Mouse (Mus musculus): ENCODE data around the gene Proser1. TPM values are rescaled to one million over a fixed set of nuclear protein-coding genes. Genes with fewer than 3 reads are reported as not detected.

Proser1 gene
- polyA plus RNA-seq, 1 experiment from 2014 or later = 14.8 TPM

DNA sequence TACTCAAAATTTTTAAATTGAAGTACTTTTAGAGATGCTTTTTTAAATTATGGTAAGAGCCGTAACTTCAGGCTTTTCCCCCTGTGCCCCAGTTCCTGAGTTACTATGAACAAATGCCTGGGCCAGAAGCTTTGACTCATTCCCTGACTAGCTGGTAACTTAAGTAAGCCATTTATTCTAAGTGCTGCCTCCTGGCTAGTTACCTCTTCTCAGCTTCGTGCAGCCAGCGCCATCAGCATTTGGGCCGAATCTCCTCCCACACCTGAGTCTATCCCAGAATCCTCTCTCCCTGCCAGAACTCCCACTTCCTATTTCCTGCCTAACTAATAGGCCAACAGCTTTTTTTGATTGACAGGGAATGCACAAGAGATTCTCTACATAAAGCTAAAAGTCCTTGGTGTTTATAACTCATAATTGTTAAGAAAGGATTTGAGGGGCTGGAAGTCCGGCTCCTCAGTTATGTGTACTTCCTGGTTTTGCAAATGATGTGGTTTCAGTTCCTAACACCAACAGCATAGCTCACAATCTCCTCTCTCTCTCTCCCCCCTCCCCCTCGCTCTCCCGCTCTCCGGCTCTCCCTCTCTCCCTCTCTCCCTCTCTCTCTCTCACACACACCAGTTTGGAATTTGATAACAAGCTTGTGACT, 20.1 kb downstream of the Proser1 start:
- Histone ChIP-seq H3K4me3 (replicated peaks; ENCODE audit: low read depth, low read length) (no peak overlapping the region), H3K36me3 (ENCODE audit: insufficient read depth, low read length) (peaks cover 19% of the 10 kb centered on the region), H3K27me3 (ENCODE audit: insufficient read depth, low read length) (no peaks in the 10 kb centered on the region), H3K4me1 (replicated peaks; ENCODE audit: insufficient read depth, low read length) (peaks cover 5% of the 10 kb centered on the region; the same call in 1 of the 2 replicates), H3K27ac (no peak overlapping the region), H3K4me2 (ENCODE audit: low read length) (no peak overlapping the region), H3K9me3 (replicated peaks; ENCODE audit: low read length) (no peaks in the 10 kb centered on the region), H3K9ac (ENCODE audit: low read depth, low read length) (no peak overlapping the region)
- 83% methylated on average over 8 of the region's 8 CpGs for WGBS
- no peak for TF ChIP-seq CTCF (IDR thresholded peaks at IDR 0.05; ENCODE audit: low read depth)
- no peak for ATAC-seq (replicated peaks; ENCODE audit: low FRiP score, low read depth)
- no peak for DNase-seq (ENCODE audit: low spot score)

DNA sequence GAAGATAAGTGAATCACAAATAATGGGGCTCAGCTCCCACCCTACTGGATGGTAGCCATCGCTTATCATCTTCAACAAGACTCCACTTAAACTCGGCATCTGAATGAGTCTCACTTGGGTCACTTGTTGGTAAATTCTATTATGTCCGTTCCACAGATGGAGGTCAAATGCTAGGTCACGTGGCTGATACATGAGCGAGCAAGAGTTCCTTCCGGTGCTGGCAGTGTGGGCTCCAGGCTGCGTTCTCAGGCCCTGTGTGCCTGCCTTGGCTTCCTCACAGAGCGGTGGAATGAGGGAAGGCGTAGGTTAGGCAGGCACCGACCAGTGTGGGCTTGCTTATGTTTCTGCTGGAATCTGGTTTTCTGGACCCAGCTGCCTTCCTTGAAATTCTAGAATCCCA, 23.1 kb downstream of the Proser1 start:
- no peak for TF ChIP-seq CTCF (IDR thresholded peaks at IDR 0.05; ENCODE audit: low read depth)
- no peak overlapping the region for H3K4me3 ChIP-seq (replicated peaks; ENCODE audit: low read depth, low read length)
- no peak overlapping the region for H3K4me2 ChIP-seq (ENCODE audit: low read length)
- H3K27me3 ChIP-seq (ENCODE audit: insufficient read depth, low read length) = no peaks in the 10 kb centered on the region
- no peaks in the 10 kb centered on the region for H3K9me3 ChIP-seq (replicated peaks; ENCODE audit: low read length)
- DNase-seq (ENCODE audit: low spot score) (no peak), ATAC-seq (replicated peaks; ENCODE audit: low FRiP score, low read depth) (no peak)
- no peak overlapping the region for H3K9ac ChIP-seq (ENCODE audit: low read depth, low read length)
- 71% methylated on average over 10 of the region's 10 CpGs for WGBS
- H3K27ac ChIP-seq = no peak overlapping the region
- H3K4me1 ChIP-seq (replicated peaks; ENCODE audit: insufficient read depth, low read length) = peaks cover 5% of the 10 kb centered on the region; the same call in 1 of the 2 replicates
- H3K36me3 ChIP-seq (ENCODE audit: insufficient read depth, low read length) = peaks cover 3% of the 10 kb centered on the region; the same call in 1 of the 2 replicates

DNA sequence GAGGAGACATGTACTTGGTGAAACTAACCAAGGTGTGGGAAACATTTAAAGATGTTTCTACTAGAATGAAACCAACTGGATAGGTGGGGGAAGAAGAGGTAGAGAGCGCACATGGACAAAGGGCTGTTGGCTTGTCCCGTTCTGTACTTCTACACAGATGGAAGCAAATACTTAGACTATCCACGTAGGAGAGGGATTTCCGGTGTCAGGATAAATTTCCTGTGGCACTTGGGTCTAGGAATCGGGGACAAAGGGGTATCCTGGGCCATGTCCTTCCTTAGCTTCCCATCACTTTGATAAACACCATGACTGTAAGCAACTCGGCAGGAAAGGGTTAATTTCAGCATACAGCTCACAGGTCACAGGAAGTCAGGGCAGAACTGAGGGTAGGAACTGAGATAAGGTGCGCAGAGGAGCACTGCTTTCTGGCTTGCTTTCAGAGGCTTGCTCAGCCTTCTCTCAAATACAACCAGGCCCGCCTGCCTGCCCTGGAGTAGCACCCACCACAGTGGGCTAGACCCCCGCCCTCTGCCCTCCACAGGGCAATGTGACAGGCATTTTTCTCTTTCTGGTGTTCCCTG, 23.6 kb downstream of the Proser1 start:
- H3K27ac ChIP-seq = no peak overlapping the region
- no peak for ATAC-seq (replicated peaks; ENCODE audit: low FRiP score, low read depth)

DNA sequence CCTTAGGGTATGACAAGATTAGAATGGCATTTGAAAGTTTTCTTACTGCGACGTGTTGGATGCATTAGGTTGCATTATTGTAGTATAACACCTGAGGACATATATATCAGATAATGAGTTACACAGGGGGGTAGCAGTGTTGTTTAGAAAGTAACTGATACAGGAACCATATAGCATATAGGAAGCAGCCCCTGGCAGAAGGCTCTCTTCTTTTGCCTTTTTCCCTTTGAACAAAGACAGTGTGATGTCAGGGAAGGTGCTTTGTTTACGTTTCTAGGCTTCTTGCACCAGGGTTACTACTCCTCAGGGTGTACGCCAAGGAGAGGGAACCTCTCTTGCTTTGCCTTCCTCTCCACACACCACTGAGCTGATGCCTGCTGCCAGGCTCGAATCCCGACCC, 24.9 kb downstream of the Proser1 start, which contains the start of gene Stoml3:
Gene Stoml3, plus strand, starts transcription at position 301 of the 400 bp plus-strand sequence.
- Histone ChIP-seq H3K27ac (no peak within 1 kb of the TSS), H3K4me1 (replicated peaks; ENCODE audit: insufficient read depth, low read length) (peaks cover 5% of the 10 kb centered on the region; the same call in 1 of the 2 replicates), H3K27me3 (ENCODE audit: insufficient read depth, low read length) (no peaks in the 10 kb centered on the region), H3K4me2 (ENCODE audit: low read length) (no peak within 1 kb of the TSS), H3K9ac (ENCODE audit: low read depth, low read length) (no peak within 1 kb of the TSS), H3K36me3 (ENCODE audit: insufficient read depth, low read length) (no peaks in the 10 kb centered on the region), H3K4me3 (replicated peaks; ENCODE audit: low read depth, low read length) (no peak within 1 kb of the TSS), H3K9me3 (replicated peaks; ENCODE audit: low read length) (no peaks in the 10 kb centered on the region)
- TF ChIP-seq CTCF (IDR thresholded peaks at IDR 0.05; ENCODE audit: low read depth) = no peak
- 55% methylated on average over 6 of the region's 6 CpGs for WGBS
- ATAC-seq (replicated peaks; ENCODE audit: low FRiP score, low read depth) (no peak), DNase-seq (ENCODE audit: low spot score) (no peak)

More for the DNA sequence above, 23.6 kb downstream of the Proser1 start:
- Histone ChIP-seq H3K36me3 (ENCODE audit: insufficient read depth, low read length) (peaks cover 1% of the 10 kb centered on the region; the same call in 1 of the 2 replicates), H3K9ac (ENCODE audit: low read depth, low read length) (no peak overlapping the region), H3K9me3 (replicated peaks; ENCODE audit: low read length) (no peaks in the 10 kb centered on the region), H3K27me3 (ENCODE audit: insufficient read depth, low read length) (no peaks in the 10 kb centered on the region), H3K4me2 (ENCODE audit: low read length) (no peak overlapping the region), H3K4me1 (replicated peaks; ENCODE audit: insufficient read depth, low read length) (peaks cover 5% of the 10 kb centered on the region; the same call in 1 of the 2 replicates), H3K4me3 (replicated peaks; ENCODE audit: low read depth, low read length) (no peak overlapping the region)
- WGBS = 66% methylated on average over 9 of the region's 9 CpGs
- TF ChIP-seq CTCF (IDR thresholded peaks at IDR 0.05; ENCODE audit: low read depth) = no peak
- peak; percentile 28 for DNase-seq (ENCODE audit: low spot score)

DNA sequence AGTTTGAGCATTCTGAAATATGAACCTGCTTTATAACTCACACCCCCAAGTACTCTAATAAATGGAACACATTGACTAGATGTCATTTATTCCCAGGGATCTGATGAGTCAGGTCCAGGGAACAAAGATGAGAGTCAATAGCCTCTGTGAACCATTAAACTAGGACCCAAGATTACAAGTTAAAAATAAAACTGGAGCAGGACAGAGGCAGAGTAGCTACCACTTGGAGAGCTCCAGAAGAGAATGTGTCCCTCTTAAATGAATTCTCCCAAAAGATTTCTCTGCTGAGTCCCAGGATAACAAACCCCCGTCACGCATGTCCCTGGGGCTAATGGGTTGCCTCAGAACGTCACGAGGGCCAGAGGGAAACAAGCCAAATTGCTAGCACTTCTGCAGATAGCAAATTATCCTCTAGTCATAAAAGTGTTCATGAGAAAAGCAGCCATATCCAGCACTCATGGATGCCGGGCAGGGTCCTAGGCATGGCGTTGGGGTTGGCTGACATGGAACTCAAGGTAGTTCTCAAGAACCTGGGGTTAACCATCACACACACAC, 35.0 kb downstream of the Proser1 start:
- Histone ChIP-seq H3K9ac (ENCODE audit: low read depth, low read length) (no peak overlapping the region), H3K4me3 (replicated peaks; ENCODE audit: low read depth, low read length) (no peak overlapping the region), H3K36me3 (ENCODE audit: insufficient read depth, low read length) (no peaks in the 10 kb centered on the region), H3K27ac (peak overlapping the region; percentile 34; the same call in 1 of the 2 replicates), H3K27me3 (ENCODE audit: insufficient read depth, low read length) (no peaks in the 10 kb centered on the region), H3K4me2 (ENCODE audit: low read length) (no peak overlapping the region), H3K9me3 (replicated peaks; ENCODE audit: low read length) (no peaks in the 10 kb centered on the region), H3K4me1 (replicated peaks; ENCODE audit: insufficient read depth, low read length) (no peaks in the 10 kb centered on the region)
- 56% methylated on average over 6 of the region's 6 CpGs for WGBS
- peak; percentile 8 for DNase-seq (ENCODE audit: low spot score)
- no peak for ATAC-seq (replicated peaks; ENCODE audit: low FRiP score, low read depth)
- no peak for TF ChIP-seq CTCF (IDR thresholded peaks at IDR 0.05; ENCODE audit: low read depth)

DNA sequence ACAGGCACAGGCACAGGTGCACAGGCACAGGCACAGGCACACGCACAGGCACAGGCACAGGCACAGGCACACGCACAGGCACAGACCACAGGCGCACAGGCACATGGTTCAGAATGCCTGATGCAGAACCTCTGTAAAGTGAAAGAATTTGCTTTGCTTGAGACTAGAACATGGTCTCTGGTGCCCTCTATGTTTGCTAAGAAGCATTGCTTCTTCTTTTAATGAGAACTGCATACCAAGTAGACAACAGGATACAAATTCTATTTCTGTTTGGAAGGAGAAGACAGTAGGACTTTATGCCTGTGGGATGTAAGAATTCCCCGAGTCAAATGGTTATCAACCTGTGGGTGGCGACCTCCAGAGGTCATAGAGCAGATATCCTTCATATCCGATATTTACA, 39.0 kb downstream of the Proser1 start:
- no peak overlapping the region for H3K4me3 ChIP-seq (replicated peaks; ENCODE audit: low read depth, low read length)
- H3K9ac ChIP-seq (ENCODE audit: low read depth, low read length) = no peak overlapping the region
- H3K4me1 ChIP-seq (replicated peaks; ENCODE audit: insufficient read depth, low read length) = no peaks in the 10 kb centered on the region
- peak; percentile 77 for TF ChIP-seq CTCF (IDR thresholded peaks at IDR 0.05; ENCODE audit: low read depth)
- DNase-seq (ENCODE audit: low spot score) (peak; percentile 87), ATAC-seq (replicated peaks; ENCODE audit: low FRiP score, low read depth) (peak; percentile 78; the same call in 1 of the 2 replicates)
- H3K36me3 ChIP-seq (ENCODE audit: insufficient read depth, low read length) = no peaks in the 10 kb centered on the region
- WGBS = 71% methylated on average over 6 of the region's 6 CpGs
- H3K27me3 ChIP-seq (ENCODE audit: insufficient read depth, low read length) = no peaks in the 10 kb centered on the region
- no peaks in the 10 kb centered on the region for H3K9me3 ChIP-seq (replicated peaks; ENCODE audit: low read length)
- H3K4me2 ChIP-seq (ENCODE audit: low read length) = no peak overlapping the region
- no peak overlapping the region for H3K27ac ChIP-seq
